Mouse (Mus musculus) small intestine, adult 2 months (tissue): ENCODE measurements around the gene Rcor1.

ENCODE experiments used
- CTCF ChIP-seq: fragments of 200-500 bp; IDR thresholded peaks from 2 replicates; pipeline ENCODE4 v1.5.1; 2012; ENCODE audit warnings: low read depth, mild to moderate bottlenecking, control low read depth, inconsistent platforms, low read length, moderate library complexity, mixed read lengths; ENCODE audit not compliant: insufficient replicate concordance, insufficient read length; ENCODE audit errors: extremely low read depth
- POLR2A ChIP-seq: fragments of 200-500 bp; IDR thresholded peaks from 2 replicates; pipeline ENCODE4 v1.6.1; 2012; ENCODE audit warnings: low read depth, mild to moderate bottlenecking, control low read depth, inconsistent platforms, low read length, moderate library complexity

DNA sequence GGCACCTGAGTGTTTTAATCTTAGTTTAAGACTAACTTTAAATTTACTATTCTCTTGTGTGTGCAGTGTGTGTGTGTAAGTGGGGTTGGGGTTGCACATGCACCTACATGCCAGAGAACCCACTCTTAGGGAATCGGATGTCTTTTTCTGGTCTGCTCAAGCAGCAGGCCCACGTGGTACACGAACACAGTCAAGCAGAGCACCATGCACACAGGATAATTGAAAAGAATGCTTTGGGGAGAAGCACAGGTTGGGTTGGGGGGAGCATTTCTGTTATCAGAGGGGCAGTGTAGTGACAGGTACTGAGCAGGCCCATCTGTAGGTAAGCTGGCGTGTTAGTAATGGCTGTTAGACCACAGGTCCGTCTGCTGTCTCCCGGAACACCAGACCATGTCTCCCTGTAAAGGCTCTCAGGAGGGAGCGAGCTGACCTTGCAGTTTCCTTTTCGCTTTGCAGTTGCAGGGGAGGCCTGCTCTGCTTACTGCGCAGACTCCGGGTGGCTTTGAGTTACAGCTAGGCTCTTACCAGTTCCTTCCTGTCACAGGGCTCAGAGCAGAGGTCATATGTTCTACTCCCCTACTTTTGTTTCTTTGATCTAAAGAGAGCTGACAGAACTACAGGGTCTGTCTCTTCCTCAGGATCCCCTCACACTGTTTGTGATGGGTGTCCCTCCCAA is 32.5 kb downstream of the Rcor1 start:
- TF ChIP-seq POLR2A: no peak
- TF ChIP-seq CTCF: no peak
